Mouse (Mus musculus) T-cell, adult 2 months (primary cell): ENCODE data around the gene Trmt1.
A peak's percentile ranks its signal among the peaks of the same experiment; 100 is the strongest.

ENCODE experiments used
- DNase-seq: peaks from one replicate; pipeline ENCODE4 v3.0.0; 2022; ENCODE audit warnings: low spot score

The Trmt1 gene

GRCm38 (mm10) chr8:84689091-84689915 is 3.2 kb downstream of the Trmt1 start:
- DNase-seq = peak; percentile 85

GRCm38 (mm10) chr8:84693332-84693731 is 7.2 kb downstream of the Trmt1 start:
- no peak for DNase-seq

DNA sequence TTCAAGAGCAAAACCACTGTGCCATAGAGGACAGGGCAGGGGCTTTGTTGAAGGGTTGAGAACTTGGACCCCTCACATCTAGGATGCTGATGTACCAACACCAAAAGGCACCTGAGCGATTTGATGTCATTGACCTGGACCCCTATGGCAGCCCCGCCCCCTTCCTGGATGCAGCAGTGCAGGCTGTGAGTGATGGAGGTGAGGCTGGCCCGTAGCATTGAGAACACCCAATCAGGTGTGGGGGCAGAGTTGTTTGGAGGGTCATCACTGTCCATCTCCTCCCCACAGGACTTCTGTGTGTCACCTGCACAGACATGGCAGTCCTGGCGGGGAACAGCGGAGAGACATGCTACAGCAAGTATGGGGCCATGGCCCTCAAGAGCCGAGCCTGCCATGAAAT is 9.0 kb downstream of the Trmt1 start:
- DNase-seq = no peak

- DNase-seq = peak; percentile 28
These were observed 11.3 kb downstream of the Trmt1 start for GRCm38 (mm10) chr8:84697166-84698130.

- DNase-seq = no peak
These were observed 12.2 kb downstream of the Trmt1 start for GRCm38 (mm10) chr8:84698288-84698687.

DNA sequence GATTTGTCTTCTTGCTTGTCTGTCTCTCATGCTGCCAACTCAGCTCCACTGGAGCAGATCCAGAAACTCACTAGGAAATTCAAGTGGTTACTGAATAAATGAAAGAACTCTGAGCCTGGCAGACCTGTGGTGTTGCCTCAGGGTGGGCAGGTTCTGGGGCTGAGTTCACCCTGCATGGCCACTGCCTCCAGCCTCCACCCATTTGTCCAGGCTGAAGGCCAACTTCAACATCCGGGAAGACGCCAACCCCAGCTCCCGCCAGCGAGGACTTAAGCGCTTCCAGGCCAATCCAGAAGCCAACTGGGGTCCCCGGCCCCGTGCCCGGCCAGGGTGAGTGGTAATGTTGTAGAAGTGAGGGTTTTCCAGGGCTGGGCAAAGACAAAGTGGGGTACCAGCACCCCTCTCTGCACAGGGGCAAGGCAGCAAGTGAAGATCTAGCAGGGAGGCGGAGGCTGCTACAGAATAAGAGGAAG is 12.9 kb downstream of the Trmt1 start:
- no peak for DNase-seq

DNA sequence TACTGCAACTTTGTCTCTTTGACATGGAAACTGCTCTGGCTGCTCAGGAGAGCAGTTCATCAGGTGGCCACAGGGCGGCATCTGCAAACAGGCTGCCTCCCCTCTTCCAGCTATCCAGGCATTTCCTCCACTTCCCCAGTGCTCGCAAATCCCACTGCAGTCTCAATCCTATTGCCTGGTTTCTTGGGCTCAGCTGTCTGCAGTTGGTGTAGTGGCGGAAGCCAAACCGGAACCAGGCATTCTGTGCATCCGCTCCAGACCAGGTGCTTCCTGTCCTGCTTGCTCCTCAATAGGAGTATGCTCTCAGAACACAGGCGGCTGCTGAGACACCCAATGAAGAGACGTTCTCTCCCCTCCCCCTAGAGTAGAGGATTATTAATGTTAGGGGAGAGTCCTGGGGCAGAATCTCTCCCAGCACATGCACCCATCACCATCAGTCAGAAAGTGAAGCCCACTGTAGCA is 13.8 kb downstream of the Trmt1 start:
- peak; percentile 33 for DNase-seq

DNA sequence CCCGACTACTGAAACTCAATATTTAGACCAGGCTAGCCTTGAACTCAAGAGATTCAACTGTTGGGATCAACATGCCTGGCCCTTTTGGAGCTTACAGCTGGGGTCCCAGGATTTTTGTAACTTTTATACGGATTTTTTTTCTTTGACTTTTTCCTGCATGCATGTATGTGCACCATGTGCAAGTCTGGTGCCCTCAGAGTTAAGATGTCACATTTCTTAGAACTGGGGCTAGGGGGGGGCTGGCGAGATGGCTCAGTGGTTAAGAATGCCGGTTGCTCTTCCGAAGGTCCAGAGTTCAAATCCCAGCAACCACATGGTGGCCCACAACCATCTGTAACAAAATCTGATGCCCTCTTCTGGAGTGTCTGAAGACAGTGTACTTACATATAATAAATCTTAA is 14.4 kb downstream of the Trmt1 start:
- no peak for DNase-seq

DNA sequence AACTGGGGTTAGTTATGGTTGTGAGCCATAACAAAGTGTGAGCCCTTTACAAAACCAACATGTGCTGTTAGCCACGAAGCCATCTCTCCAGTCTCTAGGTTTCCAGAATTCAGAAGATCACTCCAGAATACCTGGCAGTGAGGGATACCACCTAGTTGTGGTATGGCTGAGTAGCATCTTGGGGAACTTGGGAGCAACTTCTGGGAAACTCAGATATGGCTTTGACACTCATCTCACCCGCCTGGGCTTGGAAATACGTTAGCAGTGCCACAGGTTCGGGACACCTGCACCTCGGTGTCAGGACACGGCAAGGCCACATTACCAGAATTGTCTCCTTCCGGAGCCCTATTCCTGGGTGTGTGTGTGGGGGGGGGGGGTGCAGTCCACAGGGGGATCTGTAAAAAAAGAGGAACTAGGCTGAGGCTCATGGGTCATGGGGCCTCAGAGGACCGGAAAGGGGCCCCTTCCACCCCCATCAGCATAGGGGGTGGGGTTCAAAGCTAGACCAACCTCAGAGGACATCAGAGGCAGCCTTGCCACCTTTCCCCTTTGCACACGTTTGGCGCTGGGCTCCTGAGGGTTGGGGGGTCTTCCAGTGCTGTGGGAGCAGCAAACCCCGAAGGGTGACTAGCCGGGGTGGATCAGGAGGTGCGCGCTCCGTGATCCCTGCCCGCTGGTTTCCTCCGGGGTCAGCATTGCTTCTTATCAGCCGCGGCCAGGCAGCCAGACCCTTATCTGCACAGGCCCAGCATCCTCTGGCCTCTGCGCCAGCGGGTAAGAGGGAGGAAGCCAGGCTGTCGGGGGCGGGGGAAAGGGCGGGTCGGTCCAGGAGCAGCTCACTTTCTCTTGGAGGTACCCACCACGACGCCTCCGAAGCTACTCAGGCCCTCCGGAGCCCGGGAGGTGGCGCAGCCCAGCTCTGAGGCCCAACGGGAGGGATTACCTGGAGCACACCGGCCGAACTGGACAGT is 15.1 kb downstream of the Trmt1 start, which contains the start of gene Lyl1:
Gene Lyl1, plus strand, starts transcription at position 517 of the 971 bp plus-strand sequence.
- DNase-seq = no peak

GRCm38 (mm10) chr8:84702561-84702960 is 16.5 kb downstream of the Trmt1 start:
- no peak for DNase-seq

- no peak for DNase-seq
These were observed 16.9 kb downstream of the Trmt1 start for GRCm38 (mm10) chr8:84702963-84703465.

DNA sequence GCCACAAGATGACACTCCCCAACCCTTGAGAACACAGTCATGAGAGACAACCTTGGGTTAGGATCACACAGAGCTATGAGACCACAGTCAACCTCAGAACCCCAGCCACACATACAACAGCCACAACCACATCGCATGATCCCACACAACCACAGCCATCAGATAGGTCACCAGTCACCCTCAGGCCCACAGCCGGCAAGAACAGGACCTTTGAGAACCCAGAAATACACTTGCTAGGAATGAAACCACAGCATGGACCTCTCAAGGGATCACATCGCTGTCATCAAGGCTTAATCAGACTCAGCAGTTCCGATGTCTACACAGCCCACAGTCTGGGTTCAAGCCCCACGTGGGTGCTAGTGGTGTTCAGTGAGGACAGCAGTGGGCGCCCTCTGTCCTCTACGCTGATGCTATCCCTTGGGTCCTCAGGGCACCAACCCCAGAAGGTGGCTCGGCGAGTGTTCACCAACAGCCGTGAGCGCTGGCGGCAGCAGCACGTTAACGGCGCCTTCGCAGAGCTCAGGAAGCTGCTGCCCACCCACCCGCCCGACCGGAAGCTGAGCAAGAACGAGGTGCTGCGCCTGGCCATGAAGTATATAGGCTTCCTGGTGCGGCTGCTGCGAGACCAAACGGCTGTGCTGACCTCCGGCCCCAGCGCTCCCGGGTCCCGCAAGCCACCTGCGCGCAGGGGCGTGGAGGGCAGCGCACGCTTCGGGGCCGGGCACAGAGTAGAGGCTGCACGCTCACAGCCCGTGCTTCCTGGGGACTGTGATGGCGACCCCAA is 17.6 kb downstream of the Trmt1 start:
- DNase-seq = peak; percentile 64

- peak; percentile 61 for DNase-seq
These were observed 18.2 kb downstream of the Trmt1 start for GRCm38 (mm10) chr8:84704356-84704755.

GRCm38 (mm10) chr8:84704867-84705831 is 19.0 kb downstream of the Trmt1 start:
- DNase-seq = no peak

DNA sequence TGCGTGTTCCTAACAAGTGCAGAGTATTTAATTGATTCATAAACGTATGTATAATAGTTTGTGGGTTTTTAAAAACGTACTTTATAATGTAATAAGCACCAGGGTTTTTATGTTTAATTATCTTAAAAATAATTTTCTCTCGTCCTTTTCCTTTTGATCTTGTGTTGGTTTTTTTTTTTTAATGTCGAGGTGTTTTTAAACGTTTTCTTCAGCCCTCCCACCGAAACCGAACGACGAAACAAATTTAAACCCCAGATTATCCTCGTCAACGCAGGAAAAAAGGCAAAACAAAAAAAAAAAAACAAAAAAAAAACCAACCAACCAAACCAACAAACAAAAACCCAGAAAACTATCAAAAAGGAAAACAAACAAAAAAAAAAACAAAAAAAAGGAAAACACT is 19.9 kb downstream of the Trmt1 start:
- no peak for DNase-seq

GRCm38 (mm10) chr8:84706610-84707266 is 20.6 kb downstream of the Trmt1 start:
- no peak for DNase-seq

- no peak for DNase-seq
These were observed 21.3 kb downstream of the Trmt1 start for GRCm38 (mm10) chr8:84707267-84707883.

DNA sequence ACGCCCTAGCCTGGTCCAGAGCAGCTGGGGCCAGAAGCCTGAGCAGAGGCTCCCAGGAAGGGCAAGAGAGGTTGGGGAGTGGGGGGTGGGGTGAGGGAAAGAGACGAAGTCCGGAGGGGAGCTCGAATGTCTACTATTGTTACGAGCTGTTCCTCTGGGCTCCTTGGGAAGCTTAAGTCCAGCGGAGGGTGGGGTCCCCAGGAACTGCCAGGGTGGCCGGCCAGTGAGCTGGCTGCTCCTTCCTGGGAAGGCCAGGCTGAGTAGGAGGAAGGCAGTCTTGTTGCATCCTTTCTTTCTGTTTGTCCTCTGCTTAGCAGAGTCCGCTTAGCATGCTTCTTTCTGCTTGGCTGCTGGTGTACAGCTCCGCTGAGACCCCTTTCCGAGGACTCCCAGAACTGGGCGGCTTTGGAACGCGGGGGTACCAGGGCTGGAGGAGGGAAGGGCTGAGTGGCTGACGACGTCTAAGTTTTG is 22.0 kb downstream of the Trmt1 start:
- DNase-seq = no peak
